Mouse (Mus musculus) ES-E14 (cell line): ENCODE data around the gene Sptlc2.

ENCODE experiments used
- HCFC1 ChIP-seq: IDR thresholded peaks from 2 replicates; pipeline ENCODE4 v1.6.1; 2012; ENCODE audit warnings: low read length, inconsistent platforms, borderline replicate concordance; ENCODE audit not compliant: insufficient read depth
- MAFK ChIP-seq: IDR thresholded peaks from 2 replicates; pipeline ENCODE4 v1.6.1; 2014; ENCODE audit warnings: mild to moderate bottlenecking, low read depth, low read length, inconsistent platforms; ENCODE audit not compliant: insufficient read depth
- ZC3H11A ChIP-seq: IDR thresholded peaks from 2 replicates; pipeline ENCODE4 v1.6.1; 2012; ENCODE audit warnings: low read depth, mild to moderate bottlenecking, inconsistent platforms, low read length, borderline replicate concordance
- ZNF384 ChIP-seq: IDR thresholded peaks from 2 replicates; pipeline ENCODE4 v1.6.1; 2012; ENCODE audit warnings: low read depth, low read length, inconsistent platforms

DNA sequence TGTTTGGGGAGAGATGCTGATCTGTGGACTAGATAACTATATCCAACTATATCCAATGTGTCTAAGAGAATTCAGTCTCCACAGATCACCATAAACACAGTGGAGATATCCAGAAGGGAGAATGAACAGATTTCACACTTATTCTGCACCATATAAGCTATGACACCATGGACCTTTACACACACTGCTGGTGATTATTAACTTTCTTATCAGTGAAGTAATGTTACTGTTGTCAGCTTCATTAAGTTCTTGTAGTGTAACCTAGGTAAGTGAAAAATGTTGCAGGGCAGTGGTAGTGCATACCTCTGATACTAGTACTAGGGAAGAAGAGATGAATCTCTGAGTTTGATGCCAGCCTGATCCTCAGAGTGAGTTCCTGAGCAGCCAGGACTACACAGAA is 20.1 kb downstream of the Sptlc2 start:
- TF ChIP-seq HCFC1 (no peak), ZNF384 (no peak), ZC3H11A (no peak), MAFK (no peak)
